Mouse (Mus musculus): ENCODE results near the gene Tlr7. TPM values are rescaled to one million over a fixed set of nuclear protein-coding genes. Genes with fewer than 3 reads are reported as not detected.
A peak's percentile ranks its signal among the peaks of the same experiment; 100 is the strongest.
"Not testable (repeated sequence)": the region's sequence is repeated elsewhere in the genome, so short reads cannot be mapped to it uniquely, and the experiment has no call there.

Tlr7 gene
- 1.2 and 1.8 TPM in 2 replicates for polyA plus RNA-seq (2012; rRNA removed)

- DNase-seq (ENCODE audit: extremely low spot score in 1 of 2, low spot score in 1 of 2), result no peak
Observed at GRCm38 (mm10) chrX:167330399-167330798, at the start of gene Tlr7. Tlr7 (minus strand) TSS chrX:167330558.

GRCm38 (mm10) chrX:167380073-167380472 lies 49.7 kb upstream of the Tlr7 start:
- no peak for DNase-seq (ENCODE audit: extremely low spot score in 1 of 2, low spot score in 1 of 2)

GRCm38 (mm10) chrX:167361231-167361630 lies 30.9 kb upstream of the Tlr7 start:
- not testable (repeated sequence) for DNase-seq (ENCODE audit: extremely low spot score in 1 of 2, low spot score in 1 of 2)

- DNase-seq (ENCODE audit: extremely low spot score in 1 of 2, low spot score in 1 of 2), result no peak
Observed at GRCm38 (mm10) chrX:167359704-167360103, 29.3 kb upstream of the Tlr7 start.

GRCm38 (mm10) chrX:167357415-167357814 lies 27.1 kb upstream of the Tlr7 start:
- DNase-seq (ENCODE audit: extremely low spot score in 1 of 2, low spot score in 1 of 2), result peak in 1 of 2 experiments; percentile 15

GRCm38 (mm10) chrX:167355965-167356364 lies 25.6 kb upstream of the Tlr7 start:
- no peak for DNase-seq (ENCODE audit: extremely low spot score in 1 of 2, low spot score in 1 of 2)

GRCm38 (mm10) chrX:167353617-167354016 lies 23.3 kb upstream of the Tlr7 start:
- DNase-seq (ENCODE audit: extremely low spot score in 1 of 2, low spot score in 1 of 2), result no peak

GRCm38 (mm10) chrX:167346440-167346839 lies 16.1 kb upstream of the Tlr7 start:
- DNase-seq (ENCODE audit: extremely low spot score in 1 of 2, low spot score in 1 of 2), result no peak

GRCm38 (mm10) chrX:167344356-167344755 lies 14.0 kb upstream of the Tlr7 start:
- no peak for DNase-seq (ENCODE audit: extremely low spot score in 1 of 2, low spot score in 1 of 2)

- no peak for DNase-seq (ENCODE audit: extremely low spot score in 1 of 2, low spot score in 1 of 2)
Observed at GRCm38 (mm10) chrX:167341811-167342210, 11.5 kb upstream of the Tlr7 start.

- no peak for DNase-seq (ENCODE audit: extremely low spot score in 1 of 2, low spot score in 1 of 2)
Observed at GRCm38 (mm10) chrX:167340190-167340589, 9.8 kb upstream of the Tlr7 start.

- DNase-seq (ENCODE audit: extremely low spot score in 1 of 2, low spot score in 1 of 2), result no peak
Observed at GRCm38 (mm10) chrX:167337990-167338389, 7.6 kb upstream of the Tlr7 start.

GRCm38 (mm10) chrX:167334571-167334970 lies 4.2 kb upstream of the Tlr7 start:
- DNase-seq (ENCODE audit: extremely low spot score in 1 of 2, low spot score in 1 of 2), result no peak

GRCm38 (mm10) chrX:167332607-167333006 lies 2.2 kb upstream of the Tlr7 start:
- no peak for DNase-seq (ENCODE audit: extremely low spot score in 1 of 2, low spot score in 1 of 2)

- DNase-seq (ENCODE audit: extremely low spot score in 1 of 2, low spot score in 1 of 2), result no peak
Observed at GRCm38 (mm10) chrX:167330993-167331392, 635 bp upstream of the Tlr7 start.

- peak in 1 of 2 experiments; percentile 13 for DNase-seq (ENCODE audit: extremely low spot score in 1 of 2, low spot score in 1 of 2)
Observed at GRCm38 (mm10) chrX:167329620-167330019, 738 bp downstream of the Tlr7 start.

GRCm38 (mm10) chrX:167329098-167329497 lies 1.3 kb downstream of the Tlr7 start:
- DNase-seq (ENCODE audit: extremely low spot score in 1 of 2, low spot score in 1 of 2), result peak in 1 of 2 experiments; percentile 27

GRCm38 (mm10) chrX:167328519-167328918 lies 1.8 kb downstream of the Tlr7 start:
- DNase-seq (ENCODE audit: extremely low spot score in 1 of 2, low spot score in 1 of 2), result no peak

- DNase-seq (ENCODE audit: extremely low spot score in 1 of 2, low spot score in 1 of 2), result no peak
Observed at GRCm38 (mm10) chrX:167323742-167324141, 6.6 kb downstream of the Tlr7 start.

- no peak for DNase-seq (ENCODE audit: extremely low spot score in 1 of 2, low spot score in 1 of 2)
Observed at GRCm38 (mm10) chrX:167321233-167321806, 9.0 kb downstream of the Tlr7 start.

GRCm38 (mm10) chrX:167318819-167319396 lies 11.4 kb downstream of the Tlr7 start:
- DNase-seq (ENCODE audit: extremely low spot score in 1 of 2, low spot score in 1 of 2), result no peak

- DNase-seq (ENCODE audit: extremely low spot score in 1 of 2, low spot score in 1 of 2), result no peak
Observed at GRCm38 (mm10) chrX:167315766-167316165, 14.6 kb downstream of the Tlr7 start.

Data from frontal cortex, adult 2 months (tissue).